Mouse (Mus musculus) heart, adult 2 months (tissue): ENCODE measurements at regions not wholly inside any gene's neighbourhood (a gene's known extent, or its start where the extent isn't known, plus 50 kb on each side); places are given as distances from the start of the nearest gene placed in this dataset.

Experiments
- CTCF ChIP-seq: fragments of 200-600 bp; IDR thresholded peaks from 2 replicates; pipeline ENCODE4 v1.8.1; 2022; ENCODE audit warnings: antibody characterized with exemption, mild to moderate bottlenecking, moderate library complexity
- EP300 ChIP-seq: fragments of 200-500 bp; IDR thresholded peaks from 2 replicates; pipeline ENCODE4 v1.6.1; 2011; ENCODE audit warnings: low read depth, low read length, control low read depth; ENCODE audit not compliant: insufficient read depth

DNA sequence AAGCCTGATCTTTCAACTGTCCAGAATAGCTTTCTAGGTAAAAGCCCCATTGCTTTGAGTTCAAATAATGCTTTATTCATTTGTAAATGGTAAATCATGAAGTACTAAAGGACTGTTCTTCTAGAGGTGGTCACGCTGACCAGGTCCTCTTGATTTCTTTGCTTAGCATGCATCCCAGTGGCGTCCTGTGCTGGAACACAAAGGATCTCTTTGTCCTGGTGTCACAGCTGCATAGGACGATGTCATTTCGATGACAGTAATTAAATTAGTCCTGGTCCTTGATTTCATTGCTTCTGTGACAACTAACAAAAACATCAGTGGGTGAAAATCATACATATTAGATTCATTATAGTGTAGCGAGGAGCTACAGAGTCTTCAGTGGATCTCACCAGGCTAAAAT lies 76.7 kb upstream of the Smad1 start:
- TF ChIP-seq CTCF (no peak), EP300 (no peak)
